Mouse (Mus musculus): ENCODE results near the gene Olfr543. TPM values are rescaled to one million over a fixed set of nuclear protein-coding genes. Genes with fewer than 3 reads are reported as not detected.
A peak's percentile ranks its signal among the peaks of the same experiment; 100 is the strongest.

Olfr543 gene
- 0.12 TPM in 1 of 2 replicates, not detected in the other for polyA plus RNA-seq (2012; rRNA removed)

DNA sequence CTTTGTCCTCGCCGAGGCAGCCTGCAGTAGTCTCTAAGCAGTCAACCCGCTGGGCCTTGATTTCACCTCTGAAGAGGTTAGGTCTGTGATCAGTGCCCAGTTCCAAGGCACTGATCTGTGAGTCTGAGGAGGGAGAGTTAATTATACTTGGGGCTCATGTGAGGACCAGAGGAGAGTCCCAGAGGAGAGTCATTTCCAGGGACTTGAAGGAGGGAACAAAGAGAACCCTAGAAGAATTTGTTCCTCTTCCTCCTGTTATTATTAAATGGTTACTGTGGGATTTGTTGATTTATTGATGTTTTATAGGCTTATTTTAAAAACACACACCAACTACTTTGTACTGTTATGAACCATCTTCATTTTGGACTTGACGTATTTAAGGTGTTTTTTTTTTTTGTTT is at the start of gene Olfr543:
Olfr543 (minus strand) TSS at position 101 of the 400 bp plus-strand sequence.
- Histone ChIP-seq H3K27ac (ENCODE audit: control insufficient read depth, insufficient read depth, low read depth, low read length) (peak within 1 kb of the TSS; percentile 15; the same call in 1 of the 2 replicates), H3K27me3 (ENCODE audit: control insufficient read depth, insufficient read depth, low read length) (no peaks in the 10 kb centered on the region), H3K36me3 (ENCODE audit: control insufficient read depth, insufficient read depth, low read length) (peaks cover 2% of the 10 kb centered on the region; the same call in 1 of the 2 replicates), H3K4me3 (ENCODE audit: control insufficient read depth, low read depth, low read length) (no peak within 1 kb of the TSS), H3K4me1 (ENCODE audit: control insufficient read depth, insufficient read depth, low read length) (peaks cover 2% of the 10 kb centered on the region; the same call in 1 of the 2 replicates)
- no peak for TF ChIP-seq POLR2A (IDR thresholded peaks at IDR 0.05; ENCODE audit: control insufficient read depth, low read depth, low read length)
- no peak for TF ChIP-seq CTCF (IDR thresholded peaks at IDR 0.05; ENCODE audit: control insufficient read depth, insufficient read depth, insufficient replicate concordance, low read depth, low read length)

DNA sequence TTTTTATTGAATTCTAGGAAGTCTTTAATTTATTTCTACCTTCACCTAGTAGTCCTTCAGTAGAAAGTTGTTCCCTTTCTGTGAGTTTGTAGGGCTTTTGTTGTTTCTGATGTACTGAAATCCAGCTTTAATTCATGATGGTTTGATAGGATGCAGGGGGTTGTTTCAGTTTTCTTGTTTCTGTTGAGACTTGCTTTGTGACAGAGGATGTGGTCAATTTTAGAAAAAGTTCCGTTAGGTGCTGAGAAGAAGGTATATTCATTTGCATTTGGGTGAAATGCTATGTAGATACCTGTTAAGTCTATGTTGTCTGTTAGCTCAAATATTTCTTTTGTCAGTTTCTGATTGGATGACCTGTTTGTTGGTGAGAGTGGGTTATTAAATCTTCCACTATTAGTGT is 47.6 kb upstream of the Olfr543 start:
- H3K27me3 ChIP-seq (ENCODE audit: control insufficient read depth, insufficient read depth, low read length): no peaks in the 10 kb centered on the region
- H3K4me1 ChIP-seq (ENCODE audit: control insufficient read depth, insufficient read depth, low read length): no peaks in the 10 kb centered on the region
- no peak overlapping the region for H3K4me3 ChIP-seq (ENCODE audit: control insufficient read depth, low read depth, low read length)
- no peaks in the 10 kb centered on the region for H3K36me3 ChIP-seq (ENCODE audit: control insufficient read depth, insufficient read depth, low read length)
- no peak overlapping the region for H3K27ac ChIP-seq (ENCODE audit: control insufficient read depth, insufficient read depth, low read depth, low read length)
- TF ChIP-seq CTCF (IDR thresholded peaks at IDR 0.05; ENCODE audit: control insufficient read depth, insufficient read depth, insufficient replicate concordance, low read depth, low read length): no peak
- TF ChIP-seq POLR2A (IDR thresholded peaks at IDR 0.05; ENCODE audit: control insufficient read depth, low read depth, low read length): no peak

DNA sequence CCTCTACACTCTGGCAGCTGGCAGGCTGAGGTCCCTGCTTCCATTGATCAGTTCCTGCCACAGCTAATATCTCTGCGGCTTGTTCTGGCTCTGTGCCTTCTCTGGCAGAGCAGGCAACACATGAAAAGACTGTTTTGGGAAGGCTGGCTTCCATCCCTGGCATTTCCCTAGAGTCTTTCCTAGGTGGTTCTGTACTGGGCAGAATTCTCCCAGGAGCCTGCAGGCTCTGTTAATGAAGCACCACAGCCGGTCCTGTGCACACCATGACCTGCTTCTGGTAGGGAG is 35.5 kb upstream of the Olfr543 start:
- Histone ChIP-seq H3K36me3 (ENCODE audit: control insufficient read depth, insufficient read depth, low read length) (no peaks in the 10 kb centered on the region), H3K4me1 (ENCODE audit: control insufficient read depth, insufficient read depth, low read length) (peaks cover 5% of the 10 kb centered on the region), H3K27me3 (ENCODE audit: control insufficient read depth, insufficient read depth, low read length) (no peaks in the 10 kb centered on the region), H3K4me3 (ENCODE audit: control insufficient read depth, low read depth, low read length) (no peak overlapping the region), H3K27ac (ENCODE audit: control insufficient read depth, insufficient read depth, low read depth, low read length) (no peak overlapping the region)
- TF ChIP-seq POLR2A (IDR thresholded peaks at IDR 0.05; ENCODE audit: control insufficient read depth, low read depth, low read length) (no peak), CTCF (IDR thresholded peaks at IDR 0.05; ENCODE audit: control insufficient read depth, insufficient read depth, insufficient replicate concordance, low read depth, low read length) (no peak)

DNA sequence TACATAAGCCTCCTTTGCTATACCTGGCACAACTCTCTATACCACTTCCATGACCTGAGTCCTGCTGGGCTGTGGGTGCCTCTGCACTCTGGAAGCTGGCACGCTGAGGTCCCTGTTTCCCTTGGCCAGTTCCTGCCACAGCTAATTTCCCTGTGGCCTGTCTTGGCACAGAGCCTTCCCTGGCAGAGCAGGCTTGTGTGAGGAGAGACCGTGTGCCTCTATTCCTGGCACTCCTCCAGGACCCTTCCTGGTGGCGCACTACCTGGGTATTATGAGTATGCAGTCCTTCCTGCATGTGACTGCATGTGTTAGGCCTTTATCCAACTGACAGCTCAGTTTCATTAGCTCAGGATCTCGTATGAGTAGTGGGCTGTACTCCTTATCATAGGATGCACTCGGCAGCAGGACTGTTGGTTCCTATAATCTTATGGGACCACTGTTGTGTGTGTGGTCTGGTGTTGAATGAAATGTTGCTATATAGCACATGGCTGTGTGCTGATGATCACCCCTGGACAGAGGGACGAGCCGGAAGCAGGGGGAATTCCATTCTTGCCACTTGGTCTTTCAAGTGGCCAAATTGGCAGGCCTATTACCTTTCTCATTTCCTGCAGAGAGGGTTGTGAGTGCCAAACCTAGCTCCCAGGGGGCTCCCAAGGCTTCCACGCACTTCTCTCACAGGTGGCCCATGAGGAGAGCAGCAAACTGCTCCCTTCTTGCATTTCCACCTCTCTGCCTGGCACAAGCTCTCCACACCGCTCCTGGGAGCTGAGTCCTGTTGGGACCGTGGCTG is 35.0 kb upstream of the Olfr543 start:
- Histone ChIP-seq H3K4me1 (ENCODE audit: control insufficient read depth, insufficient read depth, low read length) (peaks cover 5% of the 10 kb centered on the region), H3K4me3 (ENCODE audit: control insufficient read depth, low read depth, low read length) (no peak overlapping the region), H3K36me3 (ENCODE audit: control insufficient read depth, insufficient read depth, low read length) (no peaks in the 10 kb centered on the region), H3K27me3 (ENCODE audit: control insufficient read depth, insufficient read depth, low read length) (no peaks in the 10 kb centered on the region), H3K27ac (ENCODE audit: control insufficient read depth, insufficient read depth, low read depth, low read length) (no peak overlapping the region)
- no peak for TF ChIP-seq POLR2A (IDR thresholded peaks at IDR 0.05; ENCODE audit: control insufficient read depth, low read depth, low read length)
- TF ChIP-seq CTCF (IDR thresholded peaks at IDR 0.05; ENCODE audit: control insufficient read depth, insufficient read depth, insufficient replicate concordance, low read depth, low read length): no peak

GRCm38 (mm10) chr7:102514144-102514543 is 32.7 kb upstream of the Olfr543 start:
- no peak for TF ChIP-seq CTCF (IDR thresholded peaks at IDR 0.05; ENCODE audit: control insufficient read depth, insufficient read depth, insufficient replicate concordance, low read depth, low read length)
- TF ChIP-seq POLR2A (IDR thresholded peaks at IDR 0.05; ENCODE audit: control insufficient read depth, low read depth, low read length): no peak
- peaks cover 5% of the 10 kb centered on the region for H3K4me1 ChIP-seq (ENCODE audit: control insufficient read depth, insufficient read depth, low read length)

DNA sequence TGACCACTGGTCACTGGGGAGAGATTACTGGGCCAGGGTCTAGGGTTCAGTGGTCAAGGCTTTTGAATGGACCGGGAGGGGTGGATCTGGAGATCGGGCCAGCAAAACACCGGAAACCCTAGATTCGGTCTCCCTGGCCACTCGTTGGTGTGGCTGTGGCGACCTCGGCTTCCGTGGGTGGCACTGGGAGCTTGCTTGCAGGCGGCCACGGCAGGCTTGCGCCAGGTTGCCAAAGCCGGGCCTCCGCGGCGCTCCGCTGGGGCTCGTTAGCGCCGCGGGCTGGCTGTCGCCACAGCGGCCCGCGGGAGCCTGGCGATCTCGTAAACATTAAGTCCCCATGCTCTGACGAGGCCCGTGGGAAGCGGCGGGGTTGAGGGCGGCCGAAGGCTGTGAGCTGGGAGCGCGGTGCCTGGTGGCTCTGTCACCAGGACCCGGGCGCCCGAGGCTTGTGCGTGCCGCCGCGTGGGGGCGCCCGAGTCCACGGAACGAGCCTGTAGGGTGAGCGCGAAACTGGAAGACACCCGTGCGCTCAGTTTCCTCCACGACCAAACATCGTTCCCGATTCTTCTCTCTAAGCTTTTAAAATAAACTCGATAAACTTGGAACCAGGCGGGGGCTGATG is 31.4 kb upstream of the Olfr543 start:
- Histone ChIP-seq H3K4me1 (ENCODE audit: control insufficient read depth, insufficient read depth, low read length) (peaks cover 5% of the 10 kb centered on the region), H3K27me3 (ENCODE audit: control insufficient read depth, insufficient read depth, low read length) (no peaks in the 10 kb centered on the region), H3K36me3 (ENCODE audit: control insufficient read depth, insufficient read depth, low read length) (no peaks in the 10 kb centered on the region), H3K4me3 (ENCODE audit: control insufficient read depth, low read depth, low read length) (peak overlapping the region; percentile 27), H3K27ac (ENCODE audit: control insufficient read depth, insufficient read depth, low read depth, low read length) (no peak overlapping the region)
- no peak for TF ChIP-seq POLR2A (IDR thresholded peaks at IDR 0.05; ENCODE audit: control insufficient read depth, low read depth, low read length)
- TF ChIP-seq CTCF (IDR thresholded peaks at IDR 0.05; ENCODE audit: control insufficient read depth, insufficient read depth, insufficient replicate concordance, low read depth, low read length): peak; percentile 71

More at GRCm38 (mm10) chr7:102514144-102514543, 32.7 kb upstream of the Olfr543 start:
- no peaks in the 10 kb centered on the region for H3K27me3 ChIP-seq (ENCODE audit: control insufficient read depth, insufficient read depth, low read length)
- H3K27ac ChIP-seq (ENCODE audit: control insufficient read depth, insufficient read depth, low read depth, low read length): no peak overlapping the region
- no peaks in the 10 kb centered on the region for H3K36me3 ChIP-seq (ENCODE audit: control insufficient read depth, insufficient read depth, low read length)
- no peak overlapping the region for H3K4me3 ChIP-seq (ENCODE audit: control insufficient read depth, low read depth, low read length)

- Histone ChIP-seq H3K36me3 (ENCODE audit: control insufficient read depth, insufficient read depth, low read length) (no peaks in the 10 kb centered on the region), H3K27me3 (ENCODE audit: control insufficient read depth, insufficient read depth, low read length) (no peaks in the 10 kb centered on the region), H3K4me1 (ENCODE audit: control insufficient read depth, insufficient read depth, low read length) (peaks cover 5% of the 10 kb centered on the region), H3K4me3 (ENCODE audit: control insufficient read depth, low read depth, low read length) (no peak overlapping the region), H3K27ac (ENCODE audit: control insufficient read depth, insufficient read depth, low read depth, low read length) (no peak overlapping the region)
- TF ChIP-seq CTCF (IDR thresholded peaks at IDR 0.05; ENCODE audit: control insufficient read depth, insufficient read depth, insufficient replicate concordance, low read depth, low read length): no peak
- no peak for TF ChIP-seq POLR2A (IDR thresholded peaks at IDR 0.05; ENCODE audit: control insufficient read depth, low read depth, low read length)
Measured at GRCm38 (mm10) chr7:102511927-102512326, 30.4 kb upstream of the Olfr543 start.

Measured in testis, adult 2 months (tissue).